Mouse (Mus musculus): Measurements from ENCODE around the gene Itpr1.

DNA sequence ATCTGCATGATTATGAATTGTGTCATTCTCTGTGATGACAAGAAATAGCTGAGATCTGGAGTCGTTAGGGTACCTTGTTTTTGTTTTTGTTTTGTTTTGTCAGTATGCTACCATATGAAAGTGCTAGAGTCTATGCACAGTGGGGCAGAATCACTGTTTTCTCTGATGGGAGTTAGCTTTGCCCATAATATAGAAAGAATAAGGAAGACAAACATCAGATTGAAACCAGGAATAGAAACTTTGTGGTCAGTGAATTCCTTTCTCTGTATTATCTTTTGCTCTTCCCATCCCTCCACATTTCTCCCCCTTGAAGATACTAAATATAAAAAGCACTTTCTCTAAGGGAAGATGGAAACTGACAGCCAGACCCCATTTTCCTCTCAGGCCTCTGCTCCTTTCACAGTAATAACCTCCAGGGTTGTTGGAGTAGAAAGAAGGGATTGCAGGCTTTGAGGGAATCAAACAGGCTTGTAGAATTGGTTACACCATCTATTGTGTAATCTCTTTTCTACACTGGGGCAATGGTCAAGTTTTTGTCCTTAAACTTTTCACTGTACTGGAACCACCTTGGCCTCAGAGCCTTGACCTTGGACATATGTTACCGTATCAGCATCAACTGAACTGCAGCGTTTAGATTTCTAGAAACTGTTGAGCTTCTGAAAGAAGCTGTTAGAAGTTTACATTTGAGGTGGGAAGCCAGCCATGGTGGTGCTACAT lies 33.6 kb downstream of the Itpr1 start:
- TF ChIP-seq CTCF (IDR thresholded peaks at IDR 0.05; ENCODE audit: low read depth, low read length) (no peak), POLR2A (IDR thresholded peaks at IDR 0.05; ENCODE audit: extremely low read depth, insufficient read depth, low read length) (no peak)
